Mouse (Mus musculus) stomach, embryonic 16.5 days (tissue): ENCODE measurements at regions not wholly inside any gene's neighbourhood (a gene's known extent, or its start where the extent isn't known, plus 50 kb on each side); places are given as distances from the start of the nearest gene placed in this dataset.

ENCODE experiments used
- ATAC-seq: fragments of 200-750 bp; cut with Nextera tagmentation; 2 replicates; pipeline ENCODE4 v1.8.0; 2017; ENCODE audit warnings: moderate number of reproducible peaks, moderate TSS enrichment; ENCODE audit not compliant: insufficient read depth, low FRiP score
- H3K27ac ChIP-seq: fragments of 300-500 bp; sonication (generic); 2 replicates; pipeline ENCODE4 v1.5.1; 2014; ENCODE audit warnings: low read length
- H3K27me3 ChIP-seq: fragments of 300-500 bp; sonication (generic); 2 replicates; pipeline ENCODE4 v1.6.1; 2014; ENCODE audit warnings: low read length, control low read depth, mixed read lengths; ENCODE audit not compliant: control insufficient read depth, insufficient read depth
- H3K36me3 ChIP-seq: fragments of 300-500 bp; sonication (generic); 2 replicates; pipeline ENCODE4 v1.6.1; 2014; ENCODE audit warnings: low read length; ENCODE audit not compliant: control insufficient read depth, insufficient read depth
- H3K4me1 ChIP-seq: fragments of 300-500 bp; sonication (generic); 2 replicates; pipeline ENCODE4 v1.6.1; 2014; ENCODE audit warnings: low read length, control low read depth, mixed read lengths; ENCODE audit not compliant: control insufficient read depth, insufficient read depth
- H3K4me2 ChIP-seq: fragments of 300-500 bp; sonication (generic); 2 replicates; pipeline ENCODE4 v1.6.1; 2014; ENCODE audit warnings: low read depth, low read length, mixed read lengths
- H3K4me3 ChIP-seq: fragments of 300-500 bp; sonication (generic); replicated peaks from 2 replicates; pipeline ENCODE4 v1.5.1; 2014; ENCODE audit warnings: mild to moderate bottlenecking, low read length
- H3K9ac ChIP-seq: fragments of 300-500 bp; sonication (generic); 2 replicates; pipeline ENCODE4 v1.6.1; 2014; ENCODE audit warnings: low read length
- H3K9me3 ChIP-seq: fragments of 300-500 bp; sonication (generic); replicated peaks from 2 replicates; pipeline ENCODE4 v1.6.1; 2016; ENCODE audit warnings: low read length, control low read depth; ENCODE audit not compliant: control insufficient read depth
- WGBS: fragments of 180-500 bp; shearing (Covaris S2); extraction: QIAGEN DNeasy Blood & Tissue Kit; methylation state at CpG from one replicate; pipeline ENCODE4 v1.1.7; 2014; 5-methylcytosine and 5-hydroxymethylcytosine counted together

DNA sequence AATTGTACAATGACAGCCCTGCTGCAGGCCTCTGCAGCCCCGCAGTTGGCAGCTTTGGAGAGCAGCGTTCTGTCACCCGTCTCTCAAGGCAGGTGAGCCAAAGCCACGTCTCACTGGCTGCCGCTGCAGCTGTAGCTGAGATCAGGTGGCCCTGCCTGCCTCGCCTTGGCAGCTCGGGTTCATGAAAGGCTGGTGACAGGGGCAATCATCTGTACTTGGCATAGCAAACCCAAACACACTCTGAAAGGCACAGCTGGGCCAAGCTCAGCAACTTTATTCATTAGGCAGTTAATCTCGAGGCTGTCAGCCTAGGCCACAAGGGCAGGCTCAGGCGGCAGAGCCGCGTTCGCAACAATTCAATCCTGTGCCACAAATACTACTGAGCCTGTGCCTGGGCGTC is 102.0 kb upstream of the Pcdh8 start:
- WGBS, result 29% methylated on average over 13 of the region's 13 CpGs
- H3K4me2 ChIP-seq, result no peak overlapping the region
- H3K36me3 ChIP-seq, result no peaks in the 10 kb centered on the region
- no peak for ATAC-seq
- no peaks in the 10 kb centered on the region for H3K4me1 ChIP-seq
- no peaks in the 10 kb centered on the region for H3K9me3 ChIP-seq
- H3K27ac ChIP-seq, result no peak overlapping the region
- no peaks in the 10 kb centered on the region for H3K27me3 ChIP-seq
- H3K9ac ChIP-seq, result no peak overlapping the region
- no peak overlapping the region for H3K4me3 ChIP-seq

DNA sequence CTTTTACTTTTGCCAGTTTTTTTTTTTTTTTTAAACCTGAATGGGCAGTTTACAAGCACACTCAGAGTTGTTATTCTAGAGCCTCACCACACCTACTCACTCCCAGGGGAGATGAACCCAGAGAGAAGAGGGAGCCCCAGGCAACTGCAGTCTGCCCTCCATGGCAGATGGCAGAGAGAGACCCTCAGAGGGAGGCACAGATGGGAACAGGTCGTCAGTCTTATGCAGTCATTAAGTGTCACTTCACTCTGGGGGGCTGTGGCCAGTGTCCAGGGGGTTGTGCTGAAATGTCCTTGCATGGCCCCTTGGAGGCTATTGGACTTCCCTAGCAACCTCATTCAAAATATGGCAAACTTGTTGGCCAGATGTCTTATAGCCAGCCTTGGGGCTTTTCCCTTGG is 101.3 kb upstream of the Pcdh8 start:
- 24% methylated on average over 1 of the region's 1 CpGs for WGBS
- Histone ChIP-seq H3K9me3 (no peaks in the 10 kb centered on the region), H3K4me3 (no peak overlapping the region), H3K36me3 (no peaks in the 10 kb centered on the region), H3K27ac (no peak overlapping the region), H3K4me1 (no peaks in the 10 kb centered on the region), H3K4me2 (no peak overlapping the region), H3K27me3 (no peaks in the 10 kb centered on the region), H3K9ac (no peak overlapping the region)
- no peak for ATAC-seq

DNA sequence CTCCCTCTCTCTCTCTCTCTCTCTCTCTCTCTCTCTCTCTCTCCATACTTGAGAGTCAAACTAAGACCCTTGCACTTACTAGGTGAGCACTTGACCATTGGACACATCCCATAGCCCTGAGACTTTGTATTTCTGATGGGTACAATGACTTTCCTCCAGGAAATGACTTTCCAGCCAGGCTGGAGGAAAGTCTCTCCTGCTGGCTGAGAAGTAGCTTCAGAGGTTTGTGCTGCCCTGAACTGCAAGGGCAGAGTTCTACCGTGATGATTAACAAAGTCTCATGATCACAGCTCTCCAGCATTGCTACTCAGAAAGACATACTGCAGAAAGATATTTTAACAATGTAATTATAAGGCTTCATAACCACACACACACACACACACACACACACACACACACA is 98.2 kb upstream of the Pcdh8 start:
- Histone ChIP-seq H3K9me3 (no peaks in the 10 kb centered on the region), H3K27ac (no peak overlapping the region), H3K4me2 (no peak overlapping the region), H3K9ac (no peak overlapping the region), H3K4me1 (no peaks in the 10 kb centered on the region), H3K27me3 (no peaks in the 10 kb centered on the region), H3K36me3 (no peaks in the 10 kb centered on the region), H3K4me3 (no peak overlapping the region)
- WGBS, result 41% methylated on average over 1 of the region's 1 CpGs
- no peak for ATAC-seq

- H3K9ac ChIP-seq, result no peak overlapping the region
- WGBS, result 87% methylated on average over 7 of the region's 7 CpGs
- H3K27ac ChIP-seq, result no peak overlapping the region
- H3K4me1 ChIP-seq, result no peaks in the 10 kb centered on the region
- no peaks in the 10 kb centered on the region for H3K27me3 ChIP-seq
- no peak for ATAC-seq
- no peak overlapping the region for H3K4me3 ChIP-seq
- no peak overlapping the region for H3K4me2 ChIP-seq
- no peaks in the 10 kb centered on the region for H3K9me3 ChIP-seq
- no peaks in the 10 kb centered on the region for H3K36me3 ChIP-seq
Measured at GRCm38 (mm10) chr14:79856245-79856644, 85.1 kb upstream of the Pcdh8 start.

DNA sequence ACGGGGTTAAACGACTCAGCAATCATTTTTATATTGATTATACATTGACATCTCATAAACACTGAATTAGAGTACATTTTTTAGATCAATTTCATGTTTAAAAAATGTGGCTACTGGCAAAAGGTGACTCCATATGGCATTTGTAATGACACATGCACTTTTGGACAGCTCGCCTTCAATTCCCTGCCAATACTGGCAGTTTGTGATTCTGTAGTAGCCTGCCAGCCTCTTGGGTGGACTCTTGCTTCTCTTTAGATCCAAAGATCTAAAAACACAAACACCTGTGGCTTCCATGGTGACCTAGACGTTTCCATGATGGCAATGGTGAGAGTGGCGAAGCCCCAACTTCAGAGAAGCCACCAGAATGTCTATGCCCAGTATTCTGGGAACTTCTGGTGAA is 83.1 kb upstream of the Pcdh8 start:
- no peaks in the 10 kb centered on the region for H3K9me3 ChIP-seq
- 82% methylated on average over 5 of the region's 5 CpGs for WGBS
- H3K4me1 ChIP-seq, result no peaks in the 10 kb centered on the region
- no peak overlapping the region for H3K4me2 ChIP-seq
- H3K36me3 ChIP-seq, result no peaks in the 10 kb centered on the region
- H3K9ac ChIP-seq, result no peak overlapping the region
- ATAC-seq, result no peak
- H3K27me3 ChIP-seq, result no peaks in the 10 kb centered on the region
- H3K4me3 ChIP-seq, result no peak overlapping the region
- no peak overlapping the region for H3K27ac ChIP-seq

DNA sequence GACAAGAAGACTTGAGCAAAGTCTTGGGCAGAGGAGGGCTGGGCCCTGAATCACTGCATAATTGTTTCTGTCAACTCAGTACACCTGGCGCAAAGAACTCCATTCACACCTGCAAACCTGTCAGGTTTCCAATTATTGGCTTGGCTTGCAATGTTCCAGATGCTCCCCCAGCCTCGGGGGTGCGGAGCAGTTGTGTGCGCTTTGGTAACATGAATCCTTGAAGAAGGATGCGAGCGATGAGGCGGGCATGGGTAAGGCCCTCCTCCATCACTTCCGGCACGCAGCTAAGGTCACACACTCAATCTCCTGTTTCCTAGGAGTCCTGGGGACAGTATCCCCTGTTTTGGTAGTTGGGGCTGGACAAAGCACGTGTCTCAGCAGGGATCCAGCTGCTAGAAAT is 81.6 kb upstream of the Pcdh8 start:
- Histone ChIP-seq H3K27me3 (no peaks in the 10 kb centered on the region), H3K9me3 (no peaks in the 10 kb centered on the region), H3K27ac (no peak overlapping the region), H3K4me2 (no peak overlapping the region), H3K36me3 (no peaks in the 10 kb centered on the region), H3K4me3 (no peak overlapping the region), H3K4me1 (no peaks in the 10 kb centered on the region), H3K9ac (no peak overlapping the region)
- WGBS, result 76% methylated on average over 10 of the region's 10 CpGs
- no peak for ATAC-seq

DNA sequence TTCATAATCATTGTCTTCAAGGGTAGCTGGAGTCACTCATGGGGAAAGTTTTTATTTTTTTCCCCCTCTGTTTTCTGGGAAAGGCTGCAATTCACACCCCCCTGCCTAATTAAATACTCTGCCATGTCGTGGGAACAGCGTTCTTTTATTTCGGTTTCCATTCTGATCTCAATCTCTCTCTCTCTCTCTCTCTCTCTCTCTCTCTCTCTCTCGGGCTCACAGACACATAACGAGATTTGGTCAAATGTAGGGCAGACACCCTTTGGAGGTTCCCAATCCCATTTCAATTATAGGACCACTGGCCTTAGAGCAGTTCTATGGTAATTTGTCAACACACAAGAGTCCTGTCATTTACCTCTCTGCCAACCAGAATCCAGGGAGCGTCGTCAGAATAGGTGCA is 80.7 kb upstream of the Pcdh8 start:
- Histone ChIP-seq H3K9me3 (no peaks in the 10 kb centered on the region), H3K36me3 (no peaks in the 10 kb centered on the region), H3K27me3 (no peaks in the 10 kb centered on the region), H3K4me3 (no peak overlapping the region), H3K4me2 (no peak overlapping the region), H3K4me1 (no peaks in the 10 kb centered on the region), H3K9ac (no peak overlapping the region), H3K27ac (no peak overlapping the region)
- 83% methylated on average over 7 of the region's 7 CpGs for WGBS
- no peak for ATAC-seq

- Histone ChIP-seq H3K4me3 (no peak overlapping the region), H3K4me2 (no peak overlapping the region), H3K9me3 (no peaks in the 10 kb centered on the region), H3K9ac (no peak overlapping the region), H3K36me3 (no peaks in the 10 kb centered on the region), H3K27ac (no peak overlapping the region), H3K27me3 (no peaks in the 10 kb centered on the region), H3K4me1 (no peaks in the 10 kb centered on the region)
- ATAC-seq, result no peak
- WGBS, result 76% methylated on average over 10 of the region's 10 CpGs
Measured at GRCm38 (mm10) chr14:79851231-79851630, 80.1 kb upstream of the Pcdh8 start.

DNA sequence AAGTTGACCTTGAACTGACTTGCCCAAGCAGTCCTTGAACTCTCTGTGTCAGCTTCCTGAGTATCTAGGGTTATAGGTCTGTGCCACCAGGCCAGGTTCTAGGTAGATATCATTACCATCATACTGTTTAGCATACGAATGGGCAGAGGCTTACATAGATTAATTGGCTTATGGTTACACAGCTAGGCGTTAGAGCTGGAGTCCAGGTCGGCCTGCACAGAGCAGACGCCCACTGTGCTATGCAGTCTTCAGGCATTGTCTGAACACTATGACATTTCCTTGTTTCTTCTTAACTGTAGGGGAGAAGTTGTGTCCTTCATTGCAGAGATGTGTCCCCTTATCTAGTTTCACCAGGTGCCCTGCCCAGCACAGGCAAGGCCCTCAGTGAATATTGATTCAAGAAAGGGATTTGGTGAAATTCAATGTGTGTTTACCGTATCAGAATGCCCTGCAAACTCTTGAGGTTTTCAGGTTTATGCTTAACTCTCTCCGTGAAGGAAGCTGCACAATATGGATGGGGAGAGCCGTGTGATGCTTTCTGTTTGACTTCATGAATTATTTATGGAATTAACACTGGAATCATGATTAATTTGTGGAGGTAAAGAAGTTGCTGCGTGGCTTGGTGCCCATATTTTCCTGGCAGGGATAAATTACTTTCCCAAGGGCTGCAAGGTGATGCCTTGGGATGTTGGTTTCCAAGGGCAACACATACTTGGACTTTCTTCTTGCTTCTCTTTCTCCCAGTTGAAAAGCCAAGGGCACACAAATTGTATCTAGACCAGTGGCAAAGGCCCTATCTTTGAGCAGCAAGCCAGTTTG is 78.7 kb upstream of the Pcdh8 start:
- H3K4me3 ChIP-seq, result no peak overlapping the region
- H3K4me1 ChIP-seq, result no peaks in the 10 kb centered on the region
- H3K27me3 ChIP-seq, result no peaks in the 10 kb centered on the region
- H3K9me3 ChIP-seq, result no peaks in the 10 kb centered on the region
- H3K4me2 ChIP-seq, result no peak overlapping the region
- ATAC-seq, result no peak
- no peaks in the 10 kb centered on the region for H3K36me3 ChIP-seq
- H3K9ac ChIP-seq, result no peak overlapping the region
- WGBS, result 65% methylated on average over 8 of the region's 8 CpGs
- H3K27ac ChIP-seq, result no peak overlapping the region
